Mouse (Mus musculus) sigmoid colon, adult 10 weeks (tissue): ENCODE data around the gene Kcnk12. TPM values are rescaled to one million over a fixed set of nuclear protein-coding genes. Genes with fewer than 3 reads are reported as not detected.

Experiments
- polyA plus RNA-seq: library from polyadenylated mRNA; stranded (reverse); fragments of 350-450 nt; fragmentation: Illumina TruSeq; extraction: RNeasy Lipid Tissue Mini Kit (QIAGEN cat#74804); gene quantifications from one replicate; pipeline ENCODE4 v1.2.3, GENCODE M21; 2014; ENCODE audit warnings: low read depth, low replicate concordance

Kcnk12 gene
- not detected for polyA plus RNA-seq

GRCm38 (mm10) chr17:87797688-87798291 is at the start of gene Kcnk12:
Kcnk12 (minus strand) TSS chr17:87797994.

Other genes starting within 250 kb of the Kcnk12 start
- gene Epcam, start 162.0 kb downstream of the Kcnk12 start, polyA plus RNA-seq: 1,658 TPM
- gene Msh2, start 125.7 kb downstream of the Kcnk12 start, polyA plus RNA-seq: 29.3 TPM
- gene Rpl36-ps4, start 123.0 kb upstream of the Kcnk12 start, polyA plus RNA-seq: not detected
- gene Msh6, start 177.1 kb upstream of the Kcnk12 start, polyA plus RNA-seq: 18.0 TPM